Mouse (Mus musculus): ENCODE measurements around the gene Foxn3.

Gene Foxn3

DNA sequence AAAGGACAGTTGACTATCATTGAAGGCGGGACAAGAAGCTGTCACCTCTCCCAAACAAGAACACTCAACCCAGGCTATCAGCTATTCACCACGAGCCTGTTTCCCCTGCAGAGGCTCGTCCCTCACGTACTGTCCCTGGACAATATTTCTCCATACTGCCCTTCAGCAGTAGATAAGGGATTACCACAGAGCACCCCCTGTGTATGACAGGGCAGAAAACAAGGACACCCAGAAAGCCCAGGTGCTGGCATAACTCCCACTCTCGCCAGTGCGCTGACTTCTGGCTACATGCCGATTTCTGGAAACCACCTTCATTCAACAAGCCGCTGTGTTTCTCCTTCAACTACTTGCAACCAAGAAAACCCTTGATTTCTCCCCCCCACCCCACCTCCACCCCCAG, 306.4 kb downstream of the Foxn3 start:
- no peak for DNase-seq (ENCODE audit: low spot score in 2 of 2)

DNA sequence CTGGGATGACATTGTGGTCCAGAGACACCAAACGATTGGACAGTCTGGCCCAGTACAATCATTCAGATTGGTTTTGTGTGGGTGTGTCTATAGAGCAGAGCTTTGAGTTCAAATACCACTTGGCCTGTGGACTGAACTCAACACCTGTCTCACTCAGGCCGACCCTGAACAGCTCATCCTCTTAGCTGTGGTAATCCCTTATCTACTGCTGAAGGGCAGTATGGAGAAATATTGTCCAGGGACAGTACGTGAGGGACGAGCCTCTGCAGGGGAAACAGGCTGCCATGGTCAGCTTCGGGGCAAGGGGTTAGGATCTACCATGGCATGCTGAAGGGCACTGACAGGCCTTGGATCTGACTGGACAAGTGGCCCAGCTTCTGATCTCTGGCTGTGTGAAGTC, 306.9 kb downstream of the Foxn3 start:
- DNase-seq (ENCODE audit: low spot score in 2 of 2) = no peak

DNA sequence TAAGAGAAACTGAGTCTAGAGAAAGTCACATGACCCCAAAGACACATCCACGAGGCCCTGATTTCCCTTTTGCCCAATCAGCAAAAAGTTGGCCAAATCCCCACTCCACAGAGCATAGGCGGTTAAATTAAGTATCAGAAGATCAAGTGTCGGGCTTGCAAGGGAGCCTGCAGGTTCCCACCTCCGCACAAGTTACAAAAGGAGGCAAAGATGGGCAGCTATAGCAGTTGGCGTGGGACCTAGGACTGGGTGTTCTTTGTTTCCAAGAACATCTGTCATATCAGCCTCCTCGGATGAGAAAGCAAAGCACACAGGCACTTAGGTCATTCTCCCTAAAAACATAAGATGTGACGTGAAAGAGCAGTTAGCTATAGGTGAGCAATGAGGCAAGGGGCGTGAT, 308.9 kb downstream of the Foxn3 start:
- DNase-seq (ENCODE audit: low spot score in 2 of 2) = no peak

DNA sequence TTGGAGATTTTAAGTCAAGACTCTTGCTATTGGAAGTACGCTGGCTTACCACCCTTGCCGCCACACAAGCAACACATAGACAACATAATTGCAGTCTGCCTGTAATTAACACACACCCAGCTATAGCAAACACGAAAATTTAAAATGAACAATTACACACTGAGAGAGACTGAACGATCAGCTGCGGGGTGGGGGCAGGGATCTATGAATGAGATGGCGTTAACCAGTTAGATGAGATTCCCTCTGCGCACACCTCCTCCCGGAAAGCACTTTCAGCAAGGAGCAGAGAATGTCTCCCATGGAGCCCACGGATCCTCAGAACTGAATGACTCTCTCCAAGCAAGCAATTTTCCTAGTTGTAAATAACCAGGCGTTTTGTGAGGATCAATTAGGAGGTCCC, 309.8 kb downstream of the Foxn3 start:
- DNase-seq (ENCODE audit: low spot score in 2 of 2) = no peak

DNA sequence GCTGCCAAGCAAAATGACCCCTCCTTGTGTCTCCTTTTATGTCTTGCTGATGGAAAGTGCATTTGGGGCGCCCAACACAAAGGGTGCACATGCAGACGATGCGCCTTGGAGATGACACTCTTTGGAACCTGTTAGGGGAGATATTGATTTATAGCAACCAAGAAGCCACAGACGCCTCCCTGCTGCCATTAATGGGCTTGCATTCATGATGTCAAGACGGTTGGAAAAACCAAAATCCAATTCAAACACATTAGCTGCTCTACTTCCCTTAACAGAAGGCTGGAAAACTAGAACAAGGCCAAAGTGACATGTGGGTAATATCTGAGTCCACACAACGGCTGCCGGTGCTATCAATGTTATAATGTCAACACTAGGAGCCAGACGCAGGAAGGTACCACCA, 314.8 kb downstream of the Foxn3 start:
- DNase-seq (ENCODE audit: low spot score in 2 of 2) = no peak

DNA sequence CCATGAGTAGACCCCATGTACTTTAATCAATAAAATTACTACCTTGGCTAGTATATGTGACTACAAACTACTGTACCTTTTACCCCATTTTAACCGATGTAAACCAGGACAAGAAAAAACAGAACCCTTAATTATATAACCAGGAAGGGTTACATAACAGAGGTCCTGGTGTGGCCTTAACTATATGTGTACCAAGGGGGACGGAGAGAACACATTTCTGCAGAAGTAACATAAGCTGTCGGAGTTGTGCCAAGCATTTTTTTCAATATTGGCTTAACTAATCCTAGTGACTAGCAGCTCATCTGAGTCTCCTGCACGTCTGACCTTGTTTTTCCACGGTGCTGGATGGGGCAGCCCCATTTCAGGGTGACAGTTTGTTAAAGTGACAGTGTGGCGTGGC, 315.4 kb downstream of the Foxn3 start:
- no peak for DNase-seq (ENCODE audit: low spot score in 2 of 2)

DNA sequence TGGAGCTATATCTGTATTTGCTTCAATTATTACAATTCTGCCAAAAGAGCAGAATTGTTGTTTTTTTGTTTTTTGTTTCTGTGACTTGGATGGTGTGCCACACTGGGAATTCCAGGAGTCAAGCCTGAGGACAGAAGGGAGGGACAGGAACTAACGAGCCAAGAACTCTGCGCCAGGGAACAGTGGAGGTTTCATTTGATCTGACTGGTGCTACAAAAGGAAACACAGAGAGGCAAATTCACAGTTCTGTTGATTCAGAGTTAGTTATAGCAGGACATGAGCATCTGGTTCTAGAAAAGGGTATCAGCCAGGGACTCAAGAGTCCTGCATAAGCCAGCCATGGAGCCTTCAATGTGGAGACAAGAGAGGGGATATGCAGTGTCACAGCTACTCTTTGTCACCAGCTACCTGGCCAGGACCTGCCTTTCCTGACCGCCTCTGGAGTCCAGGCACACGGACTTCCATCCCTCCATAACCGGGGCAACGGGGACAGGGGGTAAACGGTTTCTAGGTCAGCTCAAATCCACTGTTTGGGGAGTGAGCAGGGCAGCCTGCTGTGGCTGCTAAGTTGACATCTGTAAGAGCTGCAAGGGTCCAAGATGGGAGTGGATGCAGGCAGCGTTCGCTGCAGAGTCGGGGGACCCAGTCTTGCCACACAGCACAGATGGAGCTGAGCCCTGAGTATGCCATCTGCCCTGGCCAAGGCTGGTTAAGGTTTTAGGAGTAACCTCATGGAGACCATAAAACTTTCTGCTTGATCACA, 316.2 kb downstream of the Foxn3 start:
- DNase-seq (ENCODE audit: low spot score in 2 of 2) = no peak

DNA sequence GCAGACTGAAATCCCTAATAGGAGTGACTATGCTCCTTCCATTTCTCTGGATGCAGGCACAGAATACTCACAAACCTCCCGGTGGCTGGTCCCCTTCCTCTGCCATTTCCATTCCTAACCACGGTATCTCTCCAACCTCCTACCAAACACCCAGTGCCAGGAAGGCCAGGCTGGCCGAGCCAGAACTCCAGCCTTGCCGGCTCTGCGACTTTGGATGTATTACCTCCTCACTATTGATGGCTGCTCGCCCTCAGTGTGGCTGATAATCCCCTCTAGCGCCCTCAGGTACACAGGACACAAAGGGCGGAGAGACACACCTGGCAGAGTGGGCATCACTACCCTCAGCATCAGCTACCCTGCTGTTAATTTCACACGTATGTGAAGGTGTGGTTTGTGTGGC, 318.7 kb downstream of the Foxn3 start:
- DNase-seq (ENCODE audit: low spot score in 2 of 2) = no peak

DNA sequence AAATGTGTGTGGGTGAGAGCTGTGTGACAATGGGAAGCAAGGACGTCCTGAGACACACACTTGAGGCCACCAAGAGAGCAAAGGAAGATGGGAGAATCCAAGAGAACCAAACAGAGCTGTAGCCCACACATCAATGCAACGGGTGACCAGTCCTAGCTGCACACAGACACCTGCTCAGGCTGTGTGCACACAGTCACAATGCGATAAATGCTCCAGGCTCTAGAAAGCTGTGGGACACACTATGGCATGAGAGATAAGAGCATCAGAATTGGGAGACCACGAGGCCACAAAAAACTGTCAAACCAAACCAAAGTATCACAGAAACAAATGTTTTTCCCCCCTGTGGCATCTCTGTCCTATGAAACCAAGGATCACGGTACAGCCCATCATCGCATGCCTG, 319.1 kb downstream of the Foxn3 start:
- DNase-seq (ENCODE audit: low spot score in 2 of 2) = no peak

DNA sequence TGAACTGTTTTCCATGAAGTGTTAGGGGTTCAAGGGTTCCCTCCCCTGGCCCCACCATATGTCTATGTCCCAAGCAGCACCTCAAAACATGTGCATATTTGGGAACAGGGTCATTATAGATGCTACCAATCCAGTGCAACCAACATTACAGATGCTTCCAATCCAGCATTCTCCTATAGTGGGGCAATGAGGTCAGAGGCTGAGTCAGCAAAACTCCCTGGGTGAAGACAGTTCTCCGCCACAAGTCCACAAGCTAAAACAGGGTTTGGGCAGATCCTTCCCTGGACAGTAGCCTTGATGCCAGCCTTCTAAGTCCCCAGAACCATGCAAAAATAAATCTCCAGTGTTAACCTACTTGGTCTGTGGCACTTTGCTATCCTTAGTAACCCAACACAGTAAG, 320.1 kb downstream of the Foxn3 start:
- DNase-seq (ENCODE audit: low spot score in 2 of 2) = no peak

DNA sequence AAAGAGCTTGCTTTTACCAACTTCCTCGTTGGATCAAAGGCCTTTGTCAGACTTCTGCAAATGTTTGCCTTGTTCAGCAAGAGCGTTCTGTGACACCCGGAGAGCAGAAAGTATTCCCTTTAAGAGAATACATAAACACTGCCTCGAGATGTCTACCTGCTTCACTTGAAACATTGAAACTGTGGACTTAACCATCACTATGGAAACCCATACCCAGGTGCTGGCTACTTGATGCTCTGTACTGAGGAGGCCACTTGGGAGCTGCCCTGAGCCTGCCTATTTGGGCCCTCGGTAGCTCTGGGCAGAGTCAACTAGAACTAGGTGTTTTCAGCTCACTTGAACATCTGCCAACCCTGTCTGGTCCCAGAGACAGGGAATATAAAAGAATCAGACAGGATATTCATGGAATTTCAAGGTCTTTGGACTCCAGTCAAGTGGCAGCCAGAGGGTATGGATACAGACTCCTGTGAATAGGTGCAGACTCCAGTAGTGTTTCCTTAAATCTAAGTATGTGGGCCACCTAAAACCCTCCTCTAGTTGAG, 323.1 kb downstream of the Foxn3 start:
- DNase-seq (ENCODE audit: low spot score in 2 of 2) = no peak

DNA sequence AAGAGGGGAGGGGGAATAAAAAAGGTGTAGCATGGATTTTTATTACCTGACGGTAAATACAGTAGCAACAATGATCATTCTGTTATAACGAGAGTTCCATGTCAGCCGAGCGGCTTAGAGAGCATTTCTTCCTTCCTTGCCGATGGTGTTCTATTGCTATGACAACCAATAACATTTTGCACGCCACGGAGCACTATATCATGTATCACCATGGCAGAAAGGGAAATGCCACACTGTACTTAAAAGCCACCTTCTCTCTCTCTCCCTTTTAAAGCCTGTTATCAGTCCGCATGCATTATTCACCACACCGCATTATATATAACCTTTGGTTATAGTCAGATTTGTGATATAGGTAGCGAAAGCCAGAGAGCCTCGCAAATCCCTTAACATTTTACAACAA, 323.6 kb downstream of the Foxn3 start:
- DNase-seq (ENCODE audit: low spot score in 2 of 2) = no peak

DNA sequence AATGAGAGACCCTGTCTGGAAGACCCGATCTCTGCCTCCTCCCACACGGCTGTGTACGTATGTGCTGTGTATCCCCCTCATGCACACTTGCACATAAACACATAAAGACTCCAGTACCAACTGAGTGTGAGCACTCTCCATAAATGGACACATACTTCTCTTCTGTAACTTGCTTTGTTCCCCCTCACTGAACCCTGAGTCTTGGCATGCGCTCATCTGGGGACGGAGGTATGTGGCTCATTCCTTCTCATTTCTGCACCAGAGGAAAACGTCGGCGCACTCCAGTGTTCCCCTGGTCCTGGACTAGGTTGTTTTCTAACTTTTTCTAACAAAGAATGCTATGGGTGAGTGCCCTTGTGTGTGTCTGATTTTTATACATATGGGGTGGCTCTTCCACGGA, 325.9 kb downstream of the Foxn3 start:
- no peak for DNase-seq (ENCODE audit: low spot score in 2 of 2)

DNA sequence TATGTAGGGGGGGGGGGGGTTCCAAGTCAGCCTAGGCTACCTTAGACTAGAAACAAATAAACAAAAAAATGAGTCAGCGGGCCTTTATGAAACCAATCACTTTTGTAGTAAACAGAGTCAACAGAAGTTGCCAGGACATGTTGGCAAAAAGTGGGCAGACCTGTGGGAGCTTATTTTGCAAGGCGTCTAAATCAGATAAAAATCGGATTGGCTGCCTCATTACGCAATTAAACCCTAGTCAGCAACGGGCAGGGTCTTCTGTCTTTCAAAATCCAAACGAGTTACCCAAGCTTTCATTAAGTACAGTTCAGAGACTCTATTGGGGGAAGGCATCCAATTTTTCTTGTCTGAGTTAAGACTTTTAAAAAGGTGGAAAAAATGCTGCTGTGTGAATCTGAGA, 329.0 kb downstream of the Foxn3 start:
- no peak for DNase-seq (ENCODE audit: low spot score in 2 of 2)

DNA sequence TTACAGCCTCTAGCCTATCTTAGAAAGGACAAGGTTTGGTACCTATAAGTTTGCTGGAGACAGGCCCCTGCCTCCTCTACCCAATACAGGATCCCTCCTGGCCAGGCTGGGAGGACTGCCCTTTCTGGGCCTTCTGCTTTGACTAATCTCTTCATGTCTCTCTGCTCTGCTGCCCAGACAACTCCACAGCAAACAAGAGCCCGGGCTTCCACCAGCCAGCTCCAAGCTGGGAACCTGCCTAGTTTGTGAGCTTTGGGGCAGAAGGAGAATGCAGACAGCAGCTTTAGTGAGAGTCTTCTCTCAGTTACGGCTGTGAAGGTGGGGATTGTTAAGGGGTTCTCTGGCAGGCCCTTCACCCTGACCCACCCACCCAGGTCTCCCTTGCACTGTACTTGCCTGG, 330.0 kb downstream of the Foxn3 start:
- no peak for DNase-seq (ENCODE audit: low spot score in 2 of 2)

DNA sequence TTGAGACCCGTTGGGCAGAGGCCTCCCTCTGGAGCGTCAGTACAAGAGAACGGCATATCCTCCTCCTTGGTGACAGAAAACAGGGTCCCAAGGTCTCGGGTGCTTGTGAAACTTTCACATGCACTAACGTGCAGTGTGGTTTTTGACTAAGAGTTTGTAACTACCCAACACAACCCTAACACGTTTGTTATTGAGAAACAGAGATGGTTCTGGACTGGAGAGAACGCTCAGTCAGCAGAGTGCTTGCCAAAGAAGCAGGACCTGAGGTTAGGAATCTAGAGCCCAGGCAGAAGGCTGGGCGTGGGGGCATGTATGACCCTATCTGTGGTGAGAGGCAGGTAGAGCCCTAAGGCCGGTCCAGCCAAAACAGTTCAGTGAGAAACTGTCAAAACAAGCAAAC, 330.9 kb downstream of the Foxn3 start:
- DNase-seq (ENCODE audit: low spot score in 2 of 2) = no peak

DNA sequence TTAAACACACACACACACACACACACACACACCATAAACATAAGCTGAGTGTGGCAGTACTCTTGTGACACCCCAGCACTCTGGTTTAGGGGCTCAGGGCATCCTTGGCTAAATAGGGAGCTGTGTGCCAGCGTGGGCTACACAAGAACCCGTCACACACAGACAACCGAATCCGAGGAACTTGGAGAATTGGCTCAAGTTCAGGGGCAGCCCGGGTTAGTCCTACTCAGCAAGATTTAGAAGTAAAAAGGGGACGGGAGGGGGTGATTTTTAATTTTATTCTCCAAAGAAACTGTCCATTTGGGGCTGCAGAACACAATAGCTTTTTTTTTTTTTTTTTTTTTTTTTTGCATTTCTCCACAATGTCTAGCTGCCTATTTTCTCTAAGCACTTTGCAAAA, 332.1 kb downstream of the Foxn3 start:
- no peak for DNase-seq (ENCODE audit: low spot score in 2 of 2)

DNA sequence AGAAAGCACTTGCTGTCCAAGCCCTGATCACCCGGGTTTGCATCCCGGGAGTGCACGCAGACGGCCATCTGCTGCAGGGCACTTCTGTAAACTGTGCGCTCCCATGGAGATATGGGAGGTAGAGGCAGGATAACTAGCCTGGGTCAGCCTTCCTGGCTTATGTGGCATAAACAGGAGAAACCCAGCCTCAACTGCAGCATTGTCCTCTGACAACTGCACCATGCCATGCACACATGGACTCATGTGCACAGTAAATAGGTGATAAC, 332.7 kb downstream of the Foxn3 start:
- DNase-seq (ENCODE audit: low spot score in 2 of 2) = no peak

DNA sequence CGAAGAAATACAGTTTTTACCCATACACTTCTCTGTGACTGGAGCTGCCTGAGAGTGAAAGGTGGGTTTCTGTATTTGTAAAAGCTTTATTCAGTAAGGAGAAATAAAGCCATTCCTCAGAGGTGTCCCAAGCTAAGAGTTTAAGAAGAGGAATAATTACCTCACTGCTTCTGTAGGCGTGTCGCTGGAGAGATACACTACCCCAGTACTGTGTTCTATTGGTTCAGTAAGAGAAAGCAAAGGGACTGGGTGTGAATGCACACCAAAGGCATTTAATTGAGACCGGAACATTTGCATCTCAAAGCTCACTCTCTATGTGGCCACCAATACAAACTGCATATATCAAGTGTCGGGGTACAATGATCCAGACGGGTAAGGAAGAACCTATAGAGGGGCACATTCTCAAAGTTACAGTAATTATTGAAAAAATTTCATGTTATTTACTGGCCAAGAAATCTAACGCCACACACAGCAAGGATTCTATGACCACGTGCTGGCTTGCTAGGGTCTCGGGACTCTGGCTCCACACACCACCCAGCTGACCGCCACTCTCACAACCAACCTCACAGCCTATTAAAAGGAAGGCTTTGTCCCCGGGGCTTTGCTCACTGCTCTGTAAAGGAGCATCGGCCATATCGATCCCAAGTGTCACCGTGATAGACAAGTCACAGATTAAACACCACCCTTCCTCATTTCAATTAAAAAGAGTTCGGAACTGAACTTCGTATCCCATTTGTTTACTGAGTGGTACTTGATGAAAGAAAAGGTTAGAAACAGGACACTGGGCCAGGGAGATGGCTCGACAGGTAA, 333.2 kb downstream of the Foxn3 start:
- no peak for DNase-seq (ENCODE audit: low spot score in 2 of 2)

DNA sequence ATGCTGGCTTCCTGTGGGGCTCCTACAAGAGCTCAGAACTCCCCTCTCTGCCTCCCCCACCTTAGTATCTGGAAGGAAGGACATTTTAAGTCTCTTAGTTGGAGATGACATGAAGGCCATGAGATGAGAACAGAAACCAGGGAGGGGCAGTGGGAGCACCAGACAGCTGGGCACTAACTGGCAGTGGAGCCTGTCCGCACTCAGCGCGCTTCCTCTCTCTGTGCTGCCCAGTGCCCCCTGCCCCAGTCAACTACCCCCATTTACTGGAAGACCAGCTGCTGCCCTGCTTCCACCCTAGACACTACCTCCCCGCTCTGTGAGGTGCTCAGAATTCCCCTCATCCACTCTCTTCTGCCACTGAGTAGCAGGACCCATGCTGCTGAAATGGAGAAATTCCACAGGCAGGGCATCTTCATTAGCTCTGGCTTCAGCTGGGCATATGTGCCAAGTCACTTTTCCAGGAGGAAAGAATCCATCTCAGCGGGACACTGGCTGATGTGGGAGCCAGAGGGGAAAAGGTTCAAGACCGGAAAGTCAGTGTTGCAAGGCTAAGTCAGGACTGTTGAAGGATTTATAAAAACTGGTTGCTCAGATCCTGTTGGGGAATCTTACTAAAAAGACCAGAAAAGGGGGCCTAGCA, 335.9 kb downstream of the Foxn3 start:
- no peak for DNase-seq (ENCODE audit: low spot score in 2 of 2)

DNA sequence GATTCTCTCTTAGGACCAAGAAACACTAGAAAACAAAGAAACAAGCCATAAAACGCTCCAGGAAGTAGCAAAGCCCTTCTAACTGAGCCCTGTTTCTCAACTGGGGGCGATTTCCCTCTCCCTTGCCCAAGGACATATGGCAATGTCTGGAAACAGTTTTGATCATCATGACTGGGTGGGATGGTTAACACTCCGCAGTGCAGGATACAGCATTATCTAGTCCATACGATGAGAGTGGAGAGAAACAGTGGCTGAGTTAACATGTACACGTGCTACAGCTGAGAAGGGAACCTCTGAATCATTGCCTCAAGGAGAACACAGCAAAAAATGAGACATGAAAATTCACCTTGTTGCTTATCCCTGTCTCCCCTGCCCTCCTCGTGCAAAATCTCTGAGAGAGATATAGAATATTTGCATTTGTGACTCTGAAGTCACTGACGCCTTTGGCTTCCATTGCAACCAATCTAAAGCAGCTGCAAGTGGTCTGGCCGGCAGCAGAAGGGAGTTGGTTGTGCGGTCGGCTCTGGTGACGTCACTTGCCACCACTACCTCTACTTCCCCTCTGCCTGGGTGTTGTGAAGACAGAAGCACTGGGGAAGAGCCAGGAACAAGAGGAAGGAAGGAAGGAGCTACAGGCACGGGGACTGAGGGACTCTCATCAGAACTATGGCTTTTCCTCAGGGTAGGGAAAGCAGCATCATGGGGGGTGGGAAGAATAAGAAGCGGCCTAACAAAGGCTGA, 338.3 kb downstream of the Foxn3 start:
- no peak for DNase-seq (ENCODE audit: low spot score in 2 of 2)
